Mouse (Mus musculus) stomach, postnatal 0 days (tissue): ENCODE measurements around the gene 1700093K21Rik. TPM values are rescaled to one million over a fixed set of nuclear protein-coding genes. Genes with fewer than 3 reads are reported as not detected.
A peak's percentile ranks its signal among the peaks of the same experiment; 100 is the strongest.

Experiments
- ATAC-seq: fragments of 200-750 bp; cut with Nextera tagmentation; 2 replicates; pipeline ENCODE4 v1.8.0; 2017; ENCODE audit not compliant: low FRiP score, low TSS enrichment
- DNase-seq: peaks from one replicate; pipeline ENCODE4 v3.0.0-alpha.2; 2016; ENCODE audit warnings: low spot score
- H3K27ac ChIP-seq: fragments of 300-500 bp; sonication (generic); replicated peaks from 2 replicates; pipeline ENCODE4 v1.5.1; 2014; ENCODE audit warnings: mild to moderate bottlenecking, control low read depth
- H3K27me3 ChIP-seq: fragments of 300-500 bp; sonication (generic); 2 replicates; pipeline ENCODE4 v1.6.1; 2014; ENCODE audit warnings: low read length; ENCODE audit not compliant: control insufficient read depth, insufficient read depth
- H3K36me3 ChIP-seq: fragments of 300-500 bp; sonication (generic); 2 replicates; pipeline ENCODE4 v1.6.1; 2014; ENCODE audit warnings: low read length, mixed read lengths; ENCODE audit not compliant: control insufficient read depth, insufficient read depth
- H3K4me1 ChIP-seq: fragments of 300-500 bp; sonication (generic); replicated peaks from 2 replicates; pipeline ENCODE4 v1.6.1; 2014; ENCODE audit warnings: antibody characterized with exemption; ENCODE audit not compliant: control insufficient read depth, insufficient read depth
- H3K4me2 ChIP-seq: fragments of 300-500 bp; sonication (generic); replicated peaks from 2 replicates; pipeline ENCODE4 v1.6.1; 2014; ENCODE audit warnings: low read depth, mild to moderate bottlenecking, control low read depth, moderate library complexity
- H3K4me3 ChIP-seq: fragments of 300-500 bp; sonication (generic); 2 replicates; pipeline ENCODE4 v1.5.1; 2014; ENCODE audit warnings: low read depth, low read length, control low read depth
- H3K9ac ChIP-seq: fragments of 300-500 bp; sonication (generic); 2 replicates; pipeline ENCODE4 v1.6.1; 2014; ENCODE audit warnings: mild to moderate bottlenecking, low read length, control low read depth, mixed read lengths
- H3K9me3 ChIP-seq: fragments of 300-500 bp; sonication (generic); 2 replicates; pipeline ENCODE4 v1.6.1; 2016; ENCODE audit warnings: low read length; ENCODE audit not compliant: control insufficient read depth
- CTCF ChIP-seq: IDR thresholded peaks from 2 replicates; pipeline ENCODE4 v1.5.1; 2016; ENCODE audit warnings: antibody characterized with exemption, low read depth, mild to moderate bottlenecking, moderate library complexity
- EP300 ChIP-seq: optimal IDR thresholded peaks from 2 replicates; pipeline ENCODE3; 2016; ENCODE audit warnings: antibody characterized with exemption
- WGBS: fragments of 180-500 bp; shearing (Covaris S2); extraction: QIAGEN DNeasy Blood & Tissue Kit; methylation state at CpG from one replicate; pipeline ENCODE4 v1.1.7; 2014; 5-methylcytosine and 5-hydroxymethylcytosine counted together
- microRNA-seq: library from miRNA; unstranded; fragments of <30 nt; microRNA quantifications from one replicate; pipeline ENCODE4, GENCODE M21; 2016
- polyA plus RNA-seq: library from polyadenylated mRNA; unstranded; fragments of >200 nt; fragmentation: Nextera tagmentation; extraction: Ambion mirVana; gene quantifications from 2 replicates; pipeline ENCODE4 v1.2.1, GENCODE M21; 2015

The 1700093K21Rik gene
- polyA plus RNA-seq, 1 experiment from 2014 or later = not detected

GRCm38 (mm10) chr11:23496661-23497060 is 24.3 kb downstream of the 1700093K21Rik start:
- Histone ChIP-seq H3K27me3 (no peaks in the 10 kb centered on the region), H3K36me3 (peaks cover 9% of the 10 kb centered on the region), H3K4me3 (peak overlapping the region; percentile 93), H3K4me1 (peaks cover 9% of the 10 kb centered on the region; the same call in 1 of the 2 replicates), H3K9ac (peak overlapping the region; percentile 35; the same call in 1 of the 2 replicates), H3K9me3 (no peaks in the 10 kb centered on the region), H3K27ac (no peak overlapping the region), H3K4me2 (peak overlapping the region; percentile 70)
- TF ChIP-seq EP300 = no peak
- TF ChIP-seq CTCF = no peak
- whole genome bisulfite sequencing = 28% methylated on average over 6 of the region's 6 CpGs
- DNase-seq = peak; percentile 15
- no peak for ATAC-seq

DNA sequence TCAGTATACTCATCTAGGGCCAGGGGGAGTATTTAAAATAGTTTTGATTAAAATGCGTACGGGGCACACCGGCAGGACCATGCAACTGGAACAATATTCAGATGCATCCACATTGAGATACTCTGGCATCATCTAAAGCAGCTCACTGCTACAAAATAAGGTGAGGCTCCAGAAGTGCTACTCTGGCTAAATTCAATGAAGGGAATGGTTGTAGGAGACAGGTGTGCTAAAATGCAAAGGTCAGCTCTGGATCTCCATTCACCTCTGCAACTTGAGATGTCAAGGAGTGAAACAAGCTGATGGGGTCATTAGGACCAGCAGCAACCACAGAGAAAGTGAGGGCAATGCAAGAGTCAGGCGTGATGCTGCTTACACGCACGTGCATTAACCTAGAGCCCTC is 25.7 kb downstream of the 1700093K21Rik start:
- H3K27ac ChIP-seq = no peak overlapping the region
- H3K4me3 ChIP-seq = no peak overlapping the region
- H3K36me3 ChIP-seq = peaks cover 12% of the 10 kb centered on the region
- H3K4me1 ChIP-seq = peaks cover 9% of the 10 kb centered on the region; the same call in 1 of the 2 replicates
- DNase-seq (no peak), ATAC-seq (no peak)
- no peaks in the 10 kb centered on the region for H3K9me3 ChIP-seq
- H3K4me2 ChIP-seq = no peak overlapping the region
- H3K27me3 ChIP-seq = no peaks in the 10 kb centered on the region
- no peak overlapping the region for H3K9ac ChIP-seq
- TF ChIP-seq CTCF = no peak
- no peak for TF ChIP-seq EP300
- WGBS = 82% methylated on average over 6 of the region's 6 CpGs

DNA sequence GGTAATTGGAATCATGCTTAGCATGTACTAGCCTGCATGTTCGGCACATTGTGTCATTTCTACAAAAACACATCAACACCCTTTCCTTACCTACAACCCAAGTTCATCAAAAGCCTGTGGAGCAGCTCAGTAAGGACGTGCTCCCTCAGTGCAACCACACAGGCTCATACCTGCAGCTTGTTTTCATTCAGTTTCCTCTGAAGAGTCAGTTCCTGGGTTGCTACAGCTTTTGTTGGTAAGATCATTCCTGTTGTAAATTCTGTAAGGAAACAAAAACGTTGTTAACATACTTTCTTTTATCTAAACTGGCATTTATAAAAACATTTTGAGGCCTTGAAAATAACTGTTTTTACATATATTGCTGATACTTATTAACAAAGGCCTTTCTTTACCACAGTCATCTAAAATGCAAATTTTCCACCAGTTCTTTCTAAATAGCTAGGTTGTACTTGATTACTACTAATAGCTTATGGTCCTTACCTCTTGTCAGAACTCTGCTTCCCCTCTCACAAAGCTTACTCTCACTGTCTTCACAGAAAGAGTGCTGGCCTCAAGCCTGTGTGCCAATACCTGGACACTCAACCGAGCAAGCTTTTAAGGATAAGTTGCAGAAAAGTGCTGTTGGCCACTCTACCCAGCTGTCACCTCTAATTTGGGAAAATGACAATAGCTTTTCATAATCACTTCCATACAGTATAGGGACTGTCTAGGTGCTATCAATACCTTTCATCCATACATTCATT is 28.7 kb downstream of the 1700093K21Rik start:
- Histone ChIP-seq H3K27ac (no peak overlapping the region), H3K36me3 (peaks cover 32% of the 10 kb centered on the region), H3K4me3 (no peak overlapping the region), H3K9me3 (no peaks in the 10 kb centered on the region), H3K9ac (no peak overlapping the region), H3K4me2 (no peak overlapping the region), H3K27me3 (no peaks in the 10 kb centered on the region), H3K4me1 (peaks cover 9% of the 10 kb centered on the region; the same call in 1 of the 2 replicates)
- 82% methylated on average over 4 of the region's 4 CpGs for WGBS
- ATAC-seq (no peak), DNase-seq (no peak)
- TF ChIP-seq EP300 (no peak), CTCF (no peak)

GRCm38 (mm10) chr11:23489955-23490354 is 31.0 kb downstream of the 1700093K21Rik start:
- peaks cover 32% of the 10 kb centered on the region for H3K36me3 ChIP-seq
- no peak for TF ChIP-seq CTCF
- TF ChIP-seq EP300 = no peak
- no peaks in the 10 kb centered on the region for H3K27me3 ChIP-seq
- no peak overlapping the region for H3K4me3 ChIP-seq
- no peak overlapping the region for H3K9ac ChIP-seq
- DNase-seq (no peak), ATAC-seq (no peak)
- H3K4me2 ChIP-seq = no peak overlapping the region
- no peaks in the 10 kb centered on the region for H3K4me1 ChIP-seq
- H3K9me3 ChIP-seq = no peaks in the 10 kb centered on the region
- 77% methylated on average over 1 of the region's 1 CpGs for WGBS
- no peak overlapping the region for H3K27ac ChIP-seq

Small RNA genes lying within 50 kb of the gene (microRNA-seq; reads per million reads assigned to microRNA genes)
- gene Gm47279 = not detected

Other genes starting within 250 kb of the 1700093K21Rik start
- gene Usp34, start 214.3 kb downstream of the 1700093K21Rik start, polyA plus RNA-seq = 11.8 and 12.8 TPM in 2 replicates
- gene Ahsa2, start 23.1 kb downstream of the 1700093K21Rik start, polyA plus RNA-seq = 18.4 and 19.7 TPM in 2 replicates
- 14.5 and 15.8 TPM in 2 replicates for gene 0610010F05Rik, start 112.5 kb upstream of the 1700093K21Rik start, polyA plus RNA-seq
- gene Pus10, start 144.5 kb upstream of the 1700093K21Rik start, polyA plus RNA-seq = 11.1 and 12.3 TPM in 2 replicates
- 31.3 and 32.7 TPM in 2 replicates for gene Pex13, start 144.8 kb upstream of the 1700093K21Rik start, polyA plus RNA-seq
- gene Rel, start 249.8 kb upstream of the 1700093K21Rik start, polyA plus RNA-seq = 0.77 and 0.78 TPM in 2 replicates